Mouse (Mus musculus): ENCODE results near the gene Lama4.

Lama4 gene

GRCm38 (mm10) chr10:38965075-38965781 lies at the start of gene Lama4:
TSS of gene Lama4 (plus strand) at chr10:38965515.
- peak; percentile 52 for DNase-seq (ENCODE audit: low read depth, low spot score)

- no peak for DNase-seq (ENCODE audit: low read depth, low spot score)
Observed at GRCm38 (mm10) chr10:38916027-38916617, 49.2 kb upstream of the Lama4 start.

- DNase-seq (ENCODE audit: low read depth, low spot score): no peak
Observed at GRCm38 (mm10) chr10:38928940-38929697, 36.2 kb upstream of the Lama4 start.

- DNase-seq (ENCODE audit: low read depth, low spot score): peak; percentile 27
Observed at GRCm38 (mm10) chr10:38944701-38945100, 20.6 kb upstream of the Lama4 start.

- no peak for DNase-seq (ENCODE audit: low read depth, low spot score)
Observed at GRCm38 (mm10) chr10:38961920-38962319, 3.4 kb upstream of the Lama4 start.

GRCm38 (mm10) chr10:38964719-38965074 lies 618 bp upstream of the Lama4 start:
- no peak for DNase-seq (ENCODE audit: low read depth, low spot score)

GRCm38 (mm10) chr10:38965857-38966256 lies 542 bp downstream of the Lama4 start:
- DNase-seq (ENCODE audit: low read depth, low spot score): no peak

GRCm38 (mm10) chr10:38966646-38967045 lies 1.3 kb downstream of the Lama4 start:
- DNase-seq (ENCODE audit: low read depth, low spot score): no peak

GRCm38 (mm10) chr10:38968326-38969072 lies 3.2 kb downstream of the Lama4 start:
- DNase-seq (ENCODE audit: low read depth, low spot score): no peak

- DNase-seq (ENCODE audit: low read depth, low spot score): no peak
Observed at GRCm38 (mm10) chr10:38969543-38969942, 4.2 kb downstream of the Lama4 start.

- DNase-seq (ENCODE audit: low read depth, low spot score): no peak
Observed at GRCm38 (mm10) chr10:38969975-38970374, 4.7 kb downstream of the Lama4 start.

GRCm38 (mm10) chr10:38972221-38972946 lies 7.1 kb downstream of the Lama4 start:
- DNase-seq (ENCODE audit: low read depth, low spot score): no peak

- peak; percentile 78 for DNase-seq (ENCODE audit: low read depth, low spot score)
Observed at GRCm38 (mm10) chr10:38973016-38973415, 7.7 kb downstream of the Lama4 start.

- no peak for DNase-seq (ENCODE audit: low read depth, low spot score)
Observed at GRCm38 (mm10) chr10:38978195-38978594, 12.9 kb downstream of the Lama4 start.

- no peak for DNase-seq (ENCODE audit: low read depth, low spot score)
Observed at GRCm38 (mm10) chr10:38979699-38980098, 14.4 kb downstream of the Lama4 start.

GRCm38 (mm10) chr10:38980980-38981379 lies 15.7 kb downstream of the Lama4 start:
- DNase-seq (ENCODE audit: low read depth, low spot score): no peak

- DNase-seq (ENCODE audit: low read depth, low spot score): no peak
Observed at GRCm38 (mm10) chr10:38984358-38985075, 19.2 kb downstream of the Lama4 start.

- DNase-seq (ENCODE audit: low read depth, low spot score): no peak
Observed at GRCm38 (mm10) chr10:38986053-38986452, 20.7 kb downstream of the Lama4 start.

GRCm38 (mm10) chr10:38992827-38993226 lies 27.5 kb downstream of the Lama4 start:
- no peak for DNase-seq (ENCODE audit: low read depth, low spot score)

- no peak for DNase-seq (ENCODE audit: low read depth, low spot score)
Observed at GRCm38 (mm10) chr10:38993632-38994424, 28.5 kb downstream of the Lama4 start.

Measured in forelimb bud, embryonic 11.5 days (tissue).